In genomic region chr8:13644155-13644554, GRCm38 (mm10) we compare ENCODE assay signal across 8 mouse cellular contexts. TPM values are rescaled to one million over a fixed set of nuclear protein-coding genes. Genes with fewer than 3 reads are reported as not detected.
DNase-seq lines count a peak whose midpoint lies in the region; ATAC-seq and TF ChIP-seq lines count a peak whose summit lies in the region.

No protein-coding gene starts in this region.

- H3K27ac ChIP-seq in intestine, postnatal 0 days (ENCODE audit: low read depth, low read length) = peak overlapping the region; percentile 35

- no peak overlapping the region for H3K9ac ChIP-seq in intestine, postnatal 0 days (ENCODE audit: low read depth, low read length)

- no peaks in the 10 kb centered on the region for H3K4me1 ChIP-seq in intestine, postnatal 0 days (replicated peaks; ENCODE audit: control insufficient read depth, insufficient read depth, low read length)

- H3K4me3 ChIP-seq in intestine, postnatal 0 days (ENCODE audit: low read depth, low read length) = no peak overlapping the region

- no peak for ATAC-seq in intestine, postnatal 0 days

- no peak overlapping the region for H3K4me2 ChIP-seq in intestine, postnatal 0 days (replicated peaks; ENCODE audit: low read depth)

- no peaks in the 10 kb centered on the region for H3K36me3 ChIP-seq in intestine, postnatal 0 days (ENCODE audit: control insufficient read depth, insufficient read depth)

- 25% methylated on average over 6 of the region's 6 CpGs for WGBS in intestine, postnatal 0 days

- peak; percentile 53 for DNase-seq in layer of hippocampus, adult 11-12 months (ENCODE audit: low spot score)
- no peak for DNase-seq in layer of hippocampus, adult 8-10 months (ENCODE audit: low spot score in 2 of 2)
- peak; percentile 67 to 68 for DNase-seq in cerebellum, postnatal 25 days
- DNase-seq in heart, adult 11 months = peak; percentile 98
- peak; percentile 62 for DNase-seq in lung, postnatal 36 days
- peak; percentile 86 for DNase-seq in telencephalon, adult 2 months (ENCODE audit: low read depth, low spot score)
- DNase-seq in thymus, postnatal 10 days (ENCODE audit: low spot score in 2 of 2) = no peak

- no peaks in the 10 kb centered on the region for H3K9me3 ChIP-seq in intestine, postnatal 0 days (ENCODE audit: control insufficient read depth)

- TF ChIP-seq CTCF in intestine, postnatal 0 days (IDR thresholded peaks at IDR 0.05; ENCODE audit: low read depth) = peak; percentile 33; the same call in 1 of the 2 replicates

- H3K27me3 ChIP-seq in intestine, postnatal 0 days (replicated peaks; ENCODE audit: control insufficient read depth, insufficient read depth, low read length) = no peaks in the 10 kb centered on the region

RNA-seq across cellular contexts. Expression of gene Rasa3, which starts 33.2 kb away (rescaled TPM):
- total RNA-seq in layer of hippocampus, adult 8-10 months (2022) = 10 to 100 TPM; 62.7 to 74.3 (median 68.2) TPM
- 9.8 and 9.9 TPM in 2 replicates for polyA plus RNA-seq in intestine, postnatal 0 days (2015; fragmentation: Nextera tagmentation; extraction: Ambion mirVana)

Comparison
In these comparisons a context has a peak if more than half of its experiments do, and no peak if none do; other contexts are left out.
1. DNase-seq: peak in layer of hippocampus, adult 11-12 months (single experiment), cerebellum, postnatal 25 days (2 of 2), heart, adult 11 months (single experiment), lung, postnatal 36 days (single experiment) and telencephalon, adult 2 months (single experiment); none in layer of hippocampus, adult 8-10 months (0 of 2) and thymus, postnatal 10 days (0 of 2).